Mouse (Mus musculus): ENCODE data around the gene Capn6. TPM values are rescaled to one million over a fixed set of nuclear protein-coding genes. Genes with fewer than 3 reads are reported as not detected.

Capn6 gene
- 2.3 TPM for polyA plus RNA-seq (2015; fragmentation: Illumina TruSeq; extraction: RNeasy Lipid Tissue Mini Kit (QIAGEN cat#74804); ENCODE audit: insufficient read depth, low read depth, low replicate concordance)

GRCm38 (mm10) chrX:143827212-143827611 is at the start of gene Capn6:
TSS of gene Capn6 (minus strand) at chrX:143827414.

Other genes with a start within 250 kb of the Capn6 start
- 0.33 TPM for gene Dcx, start 105.9 kb upstream of the Capn6 start, polyA plus RNA-seq (2015; fragmentation: Illumina TruSeq; extraction: RNeasy Lipid Tissue Mini Kit (QIAGEN cat#74804); ENCODE audit: insufficient read depth, low read depth, low replicate concordance)

All from pancreas, adult 10 weeks (tissue).